Mouse (Mus musculus) testis, postnatal 10 days (tissue): ENCODE results near the gene Dctd.
"Not testable (repeated sequence)": the region's sequence is repeated elsewhere in the genome, so short reads cannot be mapped to it uniquely, and the experiment has no call there.

Source experiments
- DNase-seq: peaks from one replicate; pipeline ENCODE4 v3.0.0; 2021; ENCODE audit warnings: low spot score

The Dctd gene

GRCm38 (mm10) chr8:48145766-48146165 lies 46.9 kb downstream of the Dctd start:
- DNase-seq, result no peak

- DNase-seq, result no peak
Measured at GRCm38 (mm10) chr8:48146449-48146848, 47.6 kb downstream of the Dctd start.

GRCm38 (mm10) chr8:48152062-48152738 lies 53.3 kb downstream of the Dctd start:
- peak; percentile 61 for DNase-seq

GRCm38 (mm10) chr8:48153360-48154121 lies 54.6 kb downstream of the Dctd start:
- peak; percentile 68 for DNase-seq

GRCm38 (mm10) chr8:48157718-48158117 lies 58.8 kb downstream of the Dctd start:
- no peak for DNase-seq

GRCm38 (mm10) chr8:48158560-48159217 lies 59.8 kb downstream of the Dctd start:
- no peak for DNase-seq

GRCm38 (mm10) chr8:48177406-48177805 lies 78.5 kb downstream of the Dctd start:
- DNase-seq, result no peak

- no peak for DNase-seq
Measured at GRCm38 (mm10) chr8:48177876-48178275, 79.0 kb downstream of the Dctd start.

GRCm38 (mm10) chr8:48178993-48179392 lies 80.1 kb downstream of the Dctd start:
- no peak for DNase-seq

GRCm38 (mm10) chr8:48180146-48180545 lies 81.3 kb downstream of the Dctd start:
- DNase-seq, result not testable (repeated sequence)

GRCm38 (mm10) chr8:48181000-48181399 lies 82.1 kb downstream of the Dctd start:
- no peak for DNase-seq

- no peak for DNase-seq
Measured at GRCm38 (mm10) chr8:48183758-48184157, 84.9 kb downstream of the Dctd start.

- no peak for DNase-seq
Measured at GRCm38 (mm10) chr8:48188586-48188985, 89.7 kb downstream of the Dctd start.

GRCm38 (mm10) chr8:48195971-48196370 lies 97.1 kb downstream of the Dctd start:
- no peak for DNase-seq

- no peak for DNase-seq
Measured at GRCm38 (mm10) chr8:48199171-48199570, 100.3 kb downstream of the Dctd start.

GRCm38 (mm10) chr8:48202632-48203031 lies 103.7 kb downstream of the Dctd start:
- no peak for DNase-seq
